Mouse (Mus musculus) naive thymus-derived CD4-positive, alpha-beta T cell, adult 5 months (primary cell): ENCODE results near the gene Morf4l1. TPM values are rescaled to one million over a fixed set of nuclear protein-coding genes. Genes with fewer than 3 reads are reported as not detected.

Source experiments
- polyA plus RNA-seq: library from polyadenylated mRNA; unstranded; fragments of 100-300 nt; shearing (Covaris generic); gene quantifications from one replicate; pipeline ENCODE4 v1.2.1, GENCODE M21; 2017

Morf4l1 gene
- polyA plus RNA-seq: 411 TPM

GRCm38 (mm10) chr9:90114567-90115307, at the start of gene Morf4l1:
Morf4l1 (minus strand) TSS chr9:90114774.

GRCm38 (mm10) chr9:90162926-90163748, 48.6 kb upstream of the Morf4l1 start, which contains the start of gene Adamts7:
Adamts7 (plus strand) TSS chr9:90163069.

DNA sequence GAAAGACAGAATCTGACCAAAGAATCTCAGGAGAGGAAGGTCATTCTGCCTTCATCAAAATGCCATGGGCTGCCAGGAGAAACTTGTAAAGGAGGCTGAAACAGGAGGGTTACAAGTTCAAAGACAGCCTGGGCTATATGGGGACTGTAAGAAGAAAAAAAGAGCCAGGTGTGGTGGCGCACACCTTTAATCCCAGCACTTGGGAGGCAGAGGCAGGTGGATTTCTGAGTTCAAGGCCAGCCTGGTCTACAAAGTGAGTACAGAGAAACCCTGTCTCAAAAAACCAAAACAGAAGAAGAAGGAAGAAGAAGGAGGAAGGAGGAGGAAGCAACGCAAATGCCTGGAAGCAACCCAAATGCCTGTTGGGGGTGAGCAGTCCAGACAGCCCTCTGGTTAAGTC, 60.7 kb downstream of the Morf4l1 start, which contains the start of gene Ctsh:
Gene Ctsh, plus strand, starts transcription at position 301 of the 400 bp plus-strand sequence.

Other genes starting within 250 kb of the Morf4l1 start
- gene Rasgrf1, start 204.9 kb downstream of the Morf4l1 start, polyA plus RNA-seq: not detected
- gene Ctsh, start 60.6 kb downstream of the Morf4l1 start, polyA plus RNA-seq: not detected
- gene Adamts7, start 48.3 kb upstream of the Morf4l1 start, polyA plus RNA-seq: 0.06 TPM
- gene Tbc1d2b, start 156.0 kb upstream of the Morf4l1 start, polyA plus RNA-seq: 30.5 TPM